Mouse (Mus musculus) retina, adult 2 months (tissue): ENCODE measurements around the gene Arhgap24.
"Not testable (repeated sequence)": the region's sequence is repeated elsewhere in the genome, so short reads cannot be mapped to it uniquely, and the experiment has no call there.

Experiments used
- DNase-seq: peaks from one replicate; pipeline ENCODE4 v3.0.0-alpha.2; 2012; ENCODE audit warnings: low read depth, low spot score

Arhgap24 gene

DNA sequence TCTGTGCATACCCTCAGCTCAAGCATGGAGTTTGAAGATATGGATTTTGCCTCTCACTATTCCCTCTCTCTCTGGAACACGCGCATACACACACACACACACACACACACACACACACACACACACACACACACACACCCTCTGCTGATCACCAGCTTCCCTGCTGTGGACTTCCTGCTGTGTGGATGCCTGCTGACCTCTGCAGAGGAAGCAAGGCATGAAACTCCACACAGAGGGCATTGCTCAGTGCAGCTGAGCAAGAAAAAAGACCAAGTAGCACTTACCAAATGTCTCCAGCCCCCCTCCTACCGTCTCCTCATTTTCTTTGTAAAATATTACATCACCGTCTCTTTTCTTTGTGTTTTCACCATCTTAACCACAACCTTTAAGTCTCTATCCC lies 310.1 kb downstream of the Arhgap24 start:
- DNase-seq, result no peak

DNA sequence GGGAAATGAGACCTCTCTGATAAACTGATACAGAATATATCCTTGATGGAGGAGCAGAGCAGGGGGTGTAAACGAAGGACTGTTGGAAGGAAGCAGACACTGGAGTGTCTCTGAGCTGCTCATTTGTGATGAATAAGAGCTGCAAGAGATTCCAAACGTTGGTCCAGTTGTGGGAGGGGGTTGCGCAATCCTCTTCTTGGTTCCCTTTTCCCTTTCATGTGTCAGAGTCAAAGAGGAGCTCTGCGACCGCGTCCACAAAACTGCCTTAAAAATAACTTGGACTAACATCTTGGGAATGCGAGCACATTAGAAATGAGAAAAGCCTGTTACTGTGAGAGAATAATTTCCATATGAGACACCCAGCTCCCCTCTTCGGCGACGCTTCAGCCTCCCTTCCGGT lies 312.3 kb downstream of the Arhgap24 start:
- DNase-seq, result no peak

DNA sequence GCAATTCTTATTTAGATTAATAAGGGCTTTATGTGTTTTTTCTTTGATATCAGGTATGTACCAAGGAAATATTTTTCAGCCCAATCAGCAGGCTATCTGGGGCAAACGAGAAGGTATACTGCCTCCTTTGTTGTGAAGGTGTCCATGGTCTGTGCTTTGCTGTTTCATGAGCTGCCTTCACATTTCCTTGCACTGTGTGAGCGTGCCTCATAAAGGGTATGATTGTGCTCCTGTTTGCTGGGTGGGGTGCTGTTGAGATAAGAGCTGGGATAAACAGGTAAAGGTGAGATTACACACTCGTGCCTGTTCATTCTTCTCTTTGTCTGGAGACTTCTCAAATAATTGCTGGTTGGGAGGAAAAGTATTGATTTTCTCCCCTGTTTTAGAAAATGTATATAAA lies 320.3 kb downstream of the Arhgap24 start:
- DNase-seq, result no peak

DNA sequence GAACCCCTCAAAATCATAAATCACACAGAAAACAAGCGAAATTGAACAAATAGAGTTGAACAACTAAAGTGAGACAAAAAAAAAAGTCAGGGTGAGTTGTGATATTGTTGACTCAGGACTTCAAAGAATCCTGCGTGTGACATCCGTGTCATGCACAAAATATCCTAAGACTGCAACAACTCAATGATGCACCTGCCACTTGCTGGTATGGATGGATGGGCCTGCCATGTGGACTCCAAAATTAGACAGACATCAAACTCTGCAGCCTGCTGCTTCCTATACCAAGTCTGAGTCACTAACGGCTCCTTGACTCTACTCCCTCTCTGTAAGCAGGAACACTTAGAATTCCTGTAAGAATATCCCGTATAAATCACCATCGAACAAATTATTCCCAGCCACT lies 321.6 kb downstream of the Arhgap24 start:
- DNase-seq, result no peak

DNA sequence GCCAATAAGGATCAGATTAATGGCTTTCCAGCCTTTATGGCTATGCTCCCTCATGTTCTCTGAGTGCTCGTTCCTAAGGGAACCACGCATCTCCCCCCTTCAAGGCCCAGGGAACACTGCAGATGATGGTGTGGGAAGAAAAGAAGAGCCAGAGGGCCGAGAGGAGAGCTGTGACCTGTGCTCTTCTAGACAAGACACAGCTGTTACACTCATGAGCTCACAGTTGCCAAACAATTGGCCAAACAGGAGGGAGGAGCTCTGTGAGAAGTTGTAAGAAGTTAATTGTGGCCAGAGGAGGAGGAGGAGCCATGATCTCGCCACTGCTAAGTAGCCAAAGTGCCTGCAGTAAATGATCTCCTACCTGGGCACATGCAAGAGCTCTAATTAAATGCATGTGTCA lies 322.5 kb downstream of the Arhgap24 start:
- DNase-seq, result no peak

DNA sequence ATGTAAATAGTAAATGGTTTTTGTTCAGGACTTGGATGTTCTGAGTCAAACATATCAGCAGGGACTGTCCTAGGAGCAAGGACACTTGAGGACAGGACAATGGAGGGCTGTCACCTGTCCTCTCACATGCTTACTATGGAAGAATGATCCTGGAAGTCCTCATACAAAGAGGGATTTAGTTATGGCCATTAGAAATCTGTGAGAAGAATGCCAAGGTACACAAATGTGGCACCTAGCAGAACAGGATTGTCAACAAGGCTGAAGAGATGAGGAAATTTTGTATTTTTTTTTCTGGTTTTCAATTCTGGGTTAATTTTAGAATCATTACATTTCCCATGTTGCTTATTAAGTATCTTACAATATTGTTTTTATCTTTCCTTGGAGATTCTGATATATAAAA lies 326.3 kb downstream of the Arhgap24 start:
- no peak for DNase-seq

DNA sequence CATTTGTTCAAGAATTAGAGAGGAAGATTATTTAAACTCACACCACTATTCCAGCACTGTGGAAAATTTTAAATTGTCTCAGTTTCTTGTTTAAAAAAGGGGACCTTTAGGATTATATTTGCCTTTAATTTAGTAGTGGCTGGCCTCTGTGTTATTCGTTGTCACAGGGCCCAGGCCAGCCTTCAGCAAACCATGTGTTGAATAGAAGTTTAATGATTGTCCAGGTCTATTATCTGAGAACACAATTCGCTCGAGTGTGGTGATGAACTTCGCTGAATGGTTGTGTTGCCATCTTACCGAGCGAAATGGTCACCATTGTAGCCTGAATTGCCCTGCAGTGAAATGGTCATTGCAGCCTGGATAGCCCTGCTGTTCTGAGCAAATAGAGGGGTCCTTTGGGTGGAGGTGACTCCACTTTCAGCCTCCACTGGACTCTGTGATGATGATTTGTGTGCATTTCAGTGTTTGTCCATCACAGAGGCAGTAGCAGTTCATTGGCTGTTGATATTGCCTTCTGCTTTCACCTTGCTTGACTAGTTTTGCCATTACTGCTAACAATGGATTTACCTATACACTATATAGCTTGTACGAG lies 329.3 kb downstream of the Arhgap24 start:
- no peak for DNase-seq

DNA sequence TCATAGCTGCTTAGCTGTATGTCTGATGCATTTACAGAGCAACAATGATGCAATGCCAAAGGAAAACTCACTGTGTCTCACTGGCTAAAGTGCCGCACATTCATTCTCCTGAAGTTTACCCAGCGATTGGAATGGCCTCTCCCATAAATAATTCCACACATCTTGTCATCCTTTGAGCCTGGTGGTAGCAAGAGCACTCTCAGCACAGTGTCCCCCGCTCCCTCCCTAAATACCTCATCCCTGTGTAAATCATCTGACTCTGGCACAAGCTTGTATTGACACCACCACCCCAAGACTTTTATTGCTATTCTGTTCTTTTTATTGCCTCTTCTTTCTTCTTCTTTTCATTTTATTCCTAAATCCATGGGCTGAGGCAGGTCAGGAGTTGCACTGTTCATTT lies 332.1 kb downstream of the Arhgap24 start:
- no peak for DNase-seq

DNA sequence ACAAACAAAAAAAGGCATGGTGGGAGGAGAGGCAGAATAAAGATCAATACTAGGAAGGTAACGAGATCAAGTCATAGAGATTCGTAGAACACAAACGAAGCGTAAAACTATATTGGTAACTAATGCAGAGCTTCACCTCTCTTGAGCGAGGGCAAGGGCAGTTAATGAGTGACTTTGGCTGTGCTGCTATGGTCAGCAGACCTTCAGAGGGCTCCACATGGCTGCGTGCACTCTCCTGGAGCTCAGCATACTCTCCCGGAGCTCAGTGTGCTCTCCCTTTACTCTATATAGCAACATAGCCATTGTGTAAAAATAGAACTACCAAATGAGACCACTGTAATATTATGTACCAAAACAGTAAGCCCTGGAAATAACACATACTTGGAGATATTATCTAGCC lies 336.4 kb downstream of the Arhgap24 start:
- no peak for DNase-seq

DNA sequence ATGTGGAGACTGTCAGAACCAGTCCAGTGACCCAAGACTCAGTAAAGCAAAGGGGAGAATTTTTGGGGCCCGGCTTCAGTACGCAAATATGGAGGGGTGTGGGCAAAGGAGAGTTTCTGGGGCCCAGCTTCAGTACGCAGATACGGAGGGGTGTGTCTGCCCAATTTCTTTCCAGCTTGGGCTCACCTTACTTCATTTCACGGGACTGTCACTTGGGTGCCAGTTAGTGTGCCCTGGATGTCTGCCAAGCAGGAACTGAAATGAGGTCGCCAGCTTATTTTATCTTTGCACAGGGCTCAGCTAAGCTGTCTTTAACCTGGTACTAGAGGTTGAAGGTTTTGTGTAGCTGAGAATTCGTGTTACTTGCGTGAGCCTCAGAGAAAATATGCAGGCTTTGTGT lies 344.3 kb downstream of the Arhgap24 start:
- DNase-seq, result peak; percentile 76

DNA sequence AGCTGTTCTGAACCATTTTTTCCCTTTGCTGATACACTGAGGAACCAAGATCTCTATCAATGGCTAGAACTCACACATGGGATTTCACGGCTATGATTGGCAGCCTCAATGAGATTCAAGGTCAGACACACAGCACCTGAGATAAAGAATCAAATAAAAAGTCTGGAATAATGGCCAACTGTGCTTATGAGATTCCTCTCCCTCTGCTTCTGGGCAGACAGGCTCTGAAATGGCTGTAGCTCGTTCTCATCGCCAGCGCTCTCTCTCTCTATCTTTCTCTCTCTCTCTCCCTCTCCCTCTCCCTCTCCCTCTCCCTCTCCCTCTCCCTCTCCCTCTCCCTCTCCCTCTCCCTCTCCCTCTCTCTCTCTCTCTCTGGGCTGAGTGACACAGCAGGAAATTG lies 357.9 kb downstream of the Arhgap24 start:
- no peak for DNase-seq

DNA sequence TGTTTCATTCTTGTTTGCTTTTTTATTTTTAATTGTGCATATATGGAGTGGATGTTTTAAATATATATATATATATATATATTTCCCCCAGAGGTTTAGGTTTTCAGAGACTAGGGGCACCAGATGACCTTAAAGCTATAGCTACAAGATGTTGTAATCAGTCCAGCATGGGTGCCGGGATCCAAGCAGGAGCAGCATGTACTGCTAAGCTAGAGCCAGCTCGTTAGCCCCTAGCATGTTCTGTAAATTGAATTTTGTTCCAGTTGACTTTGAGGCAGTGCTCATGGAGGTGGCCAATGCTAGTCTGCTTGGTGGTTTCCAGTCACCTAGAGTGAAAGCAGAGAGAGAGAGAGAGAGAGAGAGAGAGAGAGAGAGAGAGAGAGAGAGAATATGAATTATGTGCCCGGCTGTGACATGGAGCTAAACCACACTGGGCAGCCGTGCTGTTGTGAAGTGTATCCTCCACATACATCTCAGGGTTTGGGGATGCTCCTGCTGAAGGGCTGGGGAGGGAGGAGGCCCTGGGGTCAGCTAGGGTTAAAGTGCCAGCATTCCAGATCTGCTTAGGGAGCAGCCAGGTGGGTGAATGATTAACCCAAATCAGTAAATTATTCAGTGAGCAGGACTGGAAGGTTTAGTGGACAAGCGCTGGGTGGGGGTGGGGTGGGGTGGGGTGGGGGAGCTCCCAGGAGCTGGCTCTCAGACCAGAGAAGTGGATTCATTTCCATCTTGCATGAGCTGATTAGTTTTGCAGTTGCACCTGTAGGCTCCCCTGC lies 362.9 kb downstream of the Arhgap24 start:
- no peak for DNase-seq

DNA sequence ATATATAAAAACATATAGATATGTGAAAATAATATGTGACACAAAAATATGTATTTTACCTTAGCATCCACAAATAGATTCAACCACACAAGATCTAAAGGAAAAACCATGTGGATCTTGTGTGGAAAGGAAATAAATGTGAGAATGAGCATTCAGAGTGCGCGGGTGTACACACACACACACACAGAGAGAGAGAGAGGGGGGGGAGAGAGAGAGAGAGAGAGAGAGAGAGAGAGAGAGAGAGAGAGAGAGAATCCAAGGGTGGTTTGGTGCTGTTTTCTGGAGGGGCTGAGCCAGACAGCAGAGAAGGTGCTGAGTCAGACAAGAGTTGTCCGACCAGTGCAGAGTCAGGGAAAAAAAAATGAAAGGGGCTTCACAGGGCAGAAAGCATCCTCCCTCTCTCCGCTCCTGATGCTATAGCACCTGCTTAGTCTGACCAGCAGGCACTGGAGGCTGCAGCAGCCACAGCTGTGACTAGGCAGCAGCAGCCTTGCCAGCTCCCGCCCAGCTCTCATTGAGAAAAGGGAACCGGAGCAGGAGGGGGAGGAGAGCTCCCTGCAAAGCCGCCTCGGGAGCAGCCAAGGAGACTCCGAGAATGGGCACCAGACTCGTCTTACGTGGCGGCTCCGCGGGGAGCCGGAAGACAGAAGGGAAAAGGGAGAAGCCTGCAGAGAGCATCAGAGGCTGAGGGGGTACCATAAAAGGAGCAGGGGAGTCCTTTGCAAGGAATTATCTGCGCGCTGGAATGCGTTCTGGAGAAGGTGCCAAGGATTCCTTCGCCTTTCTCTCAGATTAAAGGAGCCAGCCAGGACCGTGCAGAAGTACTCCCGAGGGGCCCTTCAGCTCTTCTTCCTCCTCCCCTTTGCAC lies 363.8 kb downstream of the Arhgap24 start:
- DNase-seq, result peak; percentile 46

DNA sequence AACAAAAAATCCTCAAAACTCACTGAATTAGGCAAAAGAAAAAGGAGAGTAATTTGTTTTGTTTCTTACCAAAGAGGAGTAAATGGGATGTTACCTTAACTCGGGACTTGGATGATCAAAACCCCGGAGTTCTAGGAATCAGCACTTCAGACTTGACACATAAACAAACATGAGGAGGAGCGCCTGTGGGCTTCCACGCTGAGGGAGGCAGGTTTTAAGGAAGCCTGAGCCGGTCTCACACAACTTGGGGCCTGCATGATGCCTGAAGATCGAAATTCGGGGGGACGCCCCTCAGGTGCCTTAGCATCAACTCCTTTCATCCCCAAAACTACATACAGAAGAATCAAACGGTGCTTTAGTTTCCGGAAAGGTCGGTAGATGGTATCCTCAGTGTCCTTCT lies 364.6 kb downstream of the Arhgap24 start:
- DNase-seq, result no peak

DNA sequence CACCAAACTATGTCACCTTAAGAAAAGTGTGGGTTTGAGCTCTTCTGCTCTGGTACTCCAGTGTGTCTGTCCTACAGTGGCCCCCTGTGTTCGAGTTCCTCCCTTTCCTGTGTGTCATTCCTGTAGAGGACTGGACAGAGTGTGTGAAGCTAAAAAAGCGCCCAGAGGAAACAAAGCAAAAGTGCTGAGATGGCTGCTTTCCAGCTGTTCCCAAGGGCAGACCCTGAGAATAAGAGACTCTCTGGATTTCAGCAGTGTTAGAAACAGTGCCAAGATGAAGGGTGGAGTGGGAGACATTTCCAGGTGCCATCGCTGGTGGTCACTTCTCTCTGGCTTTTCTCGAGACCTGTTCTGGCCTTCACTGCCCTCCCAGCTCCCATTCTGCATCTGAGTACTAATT lies 366.7 kb downstream of the Arhgap24 start:
- no peak for DNase-seq

DNA sequence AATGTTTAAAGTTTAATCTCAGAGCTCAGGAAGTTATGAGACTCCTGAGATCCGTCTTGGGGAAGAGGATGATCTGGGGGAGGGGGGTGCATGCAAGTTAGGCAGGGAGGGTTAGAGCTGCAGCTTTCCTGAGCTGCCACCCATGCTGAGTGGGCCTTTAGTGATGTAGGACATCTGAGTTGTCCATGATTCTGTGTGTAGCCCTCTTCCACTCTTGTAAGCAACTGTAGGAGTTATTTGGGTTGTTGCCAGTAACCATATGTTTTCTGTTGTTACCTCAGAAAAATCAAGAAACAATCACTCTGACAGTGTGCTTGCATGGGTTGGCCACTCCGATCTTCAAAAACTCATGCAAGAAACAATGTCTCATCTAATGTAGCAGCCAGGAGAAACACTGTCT lies 370.6 kb downstream of the Arhgap24 start:
- DNase-seq, result no peak

DNA sequence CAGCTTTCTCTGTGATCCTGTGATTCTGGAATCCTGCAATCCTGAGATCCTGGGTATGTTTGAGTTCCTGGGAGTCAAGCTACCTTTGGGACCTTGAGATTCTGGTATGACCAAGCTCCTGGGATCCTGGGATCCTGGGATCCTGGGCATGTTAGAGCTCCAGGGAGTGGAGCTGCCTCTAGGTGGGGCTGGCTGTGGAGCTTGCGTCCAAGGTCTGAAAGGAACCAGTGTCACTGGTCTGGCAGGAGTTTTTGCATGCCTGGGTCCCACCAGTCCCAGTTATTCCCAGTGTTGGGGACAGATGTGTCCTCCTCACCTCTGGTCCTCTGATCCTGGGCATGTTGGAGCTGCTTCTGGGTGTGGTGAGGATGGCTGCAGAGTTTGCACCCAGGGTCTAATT lies 372.6 kb downstream of the Arhgap24 start:
- no peak for DNase-seq

DNA sequence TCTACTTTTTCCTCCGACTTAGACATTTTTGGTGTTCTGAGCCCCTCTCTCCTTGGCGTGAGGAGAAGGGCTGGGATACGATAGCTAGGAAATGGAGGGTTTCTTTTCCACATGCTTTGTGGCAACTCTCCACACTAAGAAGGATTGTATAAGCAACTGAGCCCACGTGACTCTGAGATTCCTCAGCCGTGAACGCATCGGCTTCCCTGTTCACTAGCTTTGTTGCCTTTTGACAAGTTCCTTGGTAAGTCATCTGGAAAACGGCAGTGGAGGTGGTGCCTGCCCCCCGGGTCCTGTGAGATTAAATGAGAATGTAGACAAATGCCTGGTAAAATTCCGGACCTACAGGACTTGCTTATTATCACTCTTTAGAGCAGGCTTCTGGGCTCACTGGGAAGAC lies 374.6 kb downstream of the Arhgap24 start:
- no peak for DNase-seq

DNA sequence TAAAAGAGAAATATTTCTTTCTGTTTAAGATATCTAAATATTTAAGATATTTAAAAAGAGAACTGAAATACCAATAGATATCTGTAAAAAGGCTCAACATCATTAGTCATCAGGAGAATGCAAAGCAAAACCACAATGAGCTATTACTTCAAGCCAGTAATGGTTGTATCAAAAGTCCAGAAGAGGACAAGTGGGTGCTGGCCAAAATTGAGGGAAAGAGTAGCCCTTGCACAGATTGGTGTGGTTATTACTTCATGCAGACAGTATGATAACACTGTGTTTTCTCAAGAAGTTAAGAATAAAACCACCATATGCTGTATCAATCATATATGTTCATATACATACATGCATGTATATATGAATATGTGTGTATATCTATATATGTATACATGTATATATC lies 376.9 kb downstream of the Arhgap24 start:
- no peak for DNase-seq

DNA sequence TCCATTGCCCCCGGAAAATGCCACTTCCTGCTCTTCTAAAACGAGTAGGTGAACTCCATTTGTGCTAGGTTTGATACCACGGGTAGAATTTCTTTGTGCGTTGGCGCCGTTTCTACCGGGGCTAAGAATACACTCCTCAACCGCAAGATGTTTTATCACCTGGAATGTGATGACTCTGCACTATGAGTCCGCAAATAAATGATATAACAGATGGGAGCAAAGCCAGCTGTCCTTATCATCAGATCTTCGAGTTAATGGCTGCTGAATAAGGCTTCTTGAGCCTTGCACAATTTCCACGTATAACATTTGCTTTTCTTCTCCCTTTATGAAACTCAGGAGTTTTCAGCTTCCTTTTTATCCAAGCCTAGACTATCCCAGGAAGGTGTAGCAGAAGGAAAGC lies 378.6 kb downstream of the Arhgap24 start:
- DNase-seq, result no peak

DNA sequence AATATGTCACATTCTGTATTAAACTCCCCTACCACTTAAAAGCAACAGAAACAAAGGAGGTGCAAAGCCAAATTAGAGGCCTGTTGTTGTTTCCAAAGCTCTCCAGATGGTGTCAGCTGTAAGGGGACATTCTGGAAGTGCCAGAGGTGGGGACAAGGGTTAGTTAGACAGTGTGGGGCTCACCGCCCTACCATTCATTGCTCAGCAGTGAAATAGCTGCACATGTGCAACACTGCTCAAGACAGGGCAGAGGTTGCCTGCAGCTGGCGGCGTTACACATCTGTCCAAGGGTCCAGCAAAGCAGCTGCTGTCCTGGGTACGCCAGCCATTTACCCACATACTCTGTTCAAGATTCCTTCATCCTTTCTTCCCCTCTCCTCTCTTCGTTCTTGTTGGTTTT lies 387.0 kb downstream of the Arhgap24 start:
- no peak for DNase-seq

DNA sequence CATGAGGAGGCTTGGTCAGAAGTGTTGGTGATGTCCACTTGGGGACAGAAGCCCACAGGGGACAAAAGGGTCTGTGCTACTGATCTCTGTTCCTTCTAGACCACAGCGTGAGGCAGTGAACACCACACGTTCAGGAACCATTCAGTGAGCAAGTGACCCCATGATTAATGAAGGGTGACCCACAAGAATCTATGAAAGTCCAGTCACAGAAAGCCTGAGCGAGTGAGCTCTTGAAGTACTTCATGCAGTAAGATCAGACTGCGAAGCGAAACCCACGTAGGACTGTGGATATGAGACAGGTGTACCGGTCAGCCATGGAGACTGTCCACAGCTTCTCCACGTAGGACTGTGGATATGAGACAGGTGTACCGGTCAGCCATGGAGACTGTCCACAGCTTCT lies 391.8 kb downstream of the Arhgap24 start:
- DNase-seq, result not testable (repeated sequence)
